Mouse (Mus musculus) A20 (cell line): ENCODE results near the gene Armc9.
A peak's percentile ranks its signal among the peaks of the same experiment; 100 is the strongest.

Source experiments
- DNase-seq: peaks from one replicate; pipeline ENCODE4 v3.0.0-alpha.2; 2011; ENCODE audit warnings: low read depth, low spot score

The Armc9 gene

DNA sequence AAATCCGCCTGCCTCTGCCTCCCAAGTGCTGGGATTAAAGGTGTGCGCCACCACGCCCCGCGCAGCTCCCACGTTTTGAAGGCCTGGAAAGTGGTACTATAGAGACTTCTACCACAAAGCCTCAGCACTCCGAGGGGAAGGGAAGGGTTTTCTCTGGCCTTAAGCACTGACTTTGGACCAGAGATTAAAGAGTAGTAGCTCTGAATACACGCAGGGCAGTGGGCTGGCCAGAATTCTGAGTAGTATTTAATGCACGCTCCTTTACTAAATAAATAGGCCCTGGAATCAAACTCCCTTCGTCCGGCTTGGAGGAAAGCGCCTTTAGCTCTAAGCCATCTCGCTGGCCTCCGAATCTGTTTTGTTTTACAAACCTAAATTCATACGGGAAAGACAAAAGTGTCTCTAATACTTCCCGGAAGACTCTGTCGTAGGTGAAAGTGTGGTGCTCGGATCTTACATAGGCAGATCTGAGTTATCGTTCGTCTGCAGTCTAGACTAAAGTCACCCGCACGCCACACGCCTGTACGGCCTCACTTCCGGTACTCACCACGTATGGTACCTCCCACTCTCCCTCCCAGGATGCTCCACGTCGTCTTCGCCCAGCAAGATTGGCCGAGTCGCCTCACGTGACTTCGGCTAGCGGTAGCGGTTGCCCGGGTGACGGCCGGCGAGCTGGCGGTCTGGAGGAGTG, at the start of gene Armc9:
Gene Armc9, plus strand, starts transcription at position 648 of the 691 bp plus-strand sequence.
- peak; percentile 97 for DNase-seq

DNA sequence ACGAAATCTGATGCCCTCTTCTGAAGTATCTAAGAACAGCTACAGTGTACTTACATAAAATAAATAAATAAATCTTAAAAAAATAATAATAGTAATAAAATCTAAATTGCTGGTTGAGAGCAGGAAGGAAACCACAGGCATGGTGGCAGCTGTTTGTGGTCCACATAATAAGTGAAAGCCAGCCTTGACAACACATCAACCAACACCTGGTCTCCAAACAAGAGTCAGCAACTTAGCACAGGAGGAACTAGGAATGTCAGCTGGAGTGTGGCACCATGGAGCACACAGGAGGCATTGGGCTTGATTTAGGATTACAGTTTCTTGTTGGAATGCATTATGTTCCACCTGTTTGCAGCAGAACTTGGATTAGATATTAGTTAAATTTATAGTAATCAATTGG, 49.5 kb upstream of the Armc9 start:
- no peak for DNase-seq

DNA sequence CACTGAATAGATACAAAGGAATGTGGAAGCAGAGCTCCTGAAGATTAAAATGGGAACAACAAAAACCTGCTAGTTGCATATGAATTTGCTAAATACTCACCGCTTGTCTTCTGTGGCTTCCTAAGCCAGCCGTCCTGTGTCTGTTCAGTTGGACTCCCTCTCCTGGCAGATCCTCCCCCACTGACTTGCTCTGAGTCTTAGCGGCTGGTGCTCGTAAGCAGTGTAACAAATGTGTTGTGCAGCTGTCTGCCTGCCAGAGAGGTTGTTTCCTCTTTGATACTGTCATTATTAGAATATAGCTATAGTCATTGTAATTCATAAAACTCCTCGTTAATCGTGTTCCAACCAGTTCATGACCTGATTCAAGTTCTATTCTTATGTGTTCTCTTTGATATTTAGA, 42.8 kb upstream of the Armc9 start, which contains the start of gene Htr2b:
Gene Htr2b, minus strand, starts transcription at position 192 of the 400 bp plus-strand sequence.
- DNase-seq = peak; percentile 10

DNA sequence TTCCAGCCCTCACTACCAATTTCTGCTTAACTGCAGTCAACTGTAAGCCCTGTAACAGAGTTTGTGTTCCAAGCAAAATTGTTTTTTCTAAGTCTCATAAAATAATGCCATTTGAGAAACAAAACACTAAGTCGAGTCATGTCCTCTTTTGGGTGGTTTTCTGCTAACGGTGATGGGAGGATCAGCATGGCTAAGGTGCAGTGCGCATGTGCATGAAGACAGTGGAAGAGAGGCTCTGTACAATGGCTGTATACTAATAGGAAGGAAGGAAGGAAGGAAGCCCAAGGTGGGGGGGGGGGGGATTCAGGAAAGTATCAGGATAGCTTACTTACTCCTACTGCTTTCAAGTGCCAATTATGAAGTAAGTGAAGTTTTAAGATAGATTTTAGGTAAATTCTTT, 40.4 kb upstream of the Armc9 start:
- no peak for DNase-seq

DNA sequence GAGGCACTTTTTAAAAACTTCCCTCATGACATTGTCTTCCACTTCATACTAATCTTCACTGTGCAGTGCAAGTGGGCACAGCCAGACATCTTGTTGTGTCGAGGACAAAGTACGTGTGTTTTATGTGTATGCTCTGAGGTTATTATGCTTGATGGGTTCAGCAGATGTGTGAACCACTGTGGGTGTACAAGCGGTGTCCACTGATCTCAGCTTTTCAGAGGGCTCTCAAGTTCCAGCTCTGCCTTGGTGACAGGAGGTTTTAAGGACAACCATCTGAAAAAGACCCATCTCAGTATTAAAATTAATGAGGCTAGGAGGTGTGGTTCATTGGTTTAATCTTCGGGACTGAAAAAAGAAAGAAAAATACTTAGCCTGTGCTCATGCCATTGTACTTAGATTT, 35.0 kb upstream of the Armc9 start:
- DNase-seq = no peak

DNA sequence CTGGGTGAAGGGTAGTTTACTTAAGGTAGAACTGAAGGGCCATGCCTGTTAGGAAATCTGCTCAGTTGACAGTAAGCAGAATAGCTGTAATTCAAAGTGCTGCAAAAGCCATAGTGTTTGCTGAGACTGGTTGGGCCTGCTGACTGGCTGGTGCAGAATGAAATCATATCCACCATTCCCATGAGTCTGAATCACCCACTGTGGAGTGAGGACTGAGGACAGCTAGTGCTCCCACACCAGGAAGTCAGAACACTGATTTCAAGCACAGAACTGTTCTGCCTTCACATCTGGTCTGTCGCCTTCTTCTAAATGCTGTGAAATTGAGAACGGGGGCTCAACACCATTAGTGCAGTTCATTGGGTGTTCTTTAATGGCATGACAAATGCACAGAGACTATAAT, 28.5 kb upstream of the Armc9 start:
- DNase-seq = no peak

DNA sequence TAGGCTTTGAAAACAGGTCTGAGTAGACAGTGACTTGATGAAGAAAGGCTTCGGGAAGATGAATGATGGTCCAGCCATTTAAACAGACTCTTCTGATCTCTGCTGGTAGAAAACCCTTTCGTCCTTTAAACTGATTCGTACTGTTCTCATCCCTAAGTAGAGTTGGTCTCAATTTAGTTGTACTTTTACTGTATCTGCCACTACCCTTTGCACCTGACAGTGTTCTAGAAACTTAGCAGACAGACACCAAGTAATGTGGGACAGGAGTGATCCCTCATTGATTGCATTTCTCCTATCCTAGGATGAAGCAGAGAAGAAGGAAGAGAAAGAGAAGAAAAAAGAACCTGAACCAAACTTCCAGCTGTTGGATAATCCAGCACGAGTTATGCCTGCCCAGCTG, 21.2 kb upstream of the Armc9 start, which contains the start of gene Gm21972:
Gene Gm21972, plus strand, starts transcription at position 301 of the 400 bp plus-strand sequence.
- no peak for DNase-seq

DNA sequence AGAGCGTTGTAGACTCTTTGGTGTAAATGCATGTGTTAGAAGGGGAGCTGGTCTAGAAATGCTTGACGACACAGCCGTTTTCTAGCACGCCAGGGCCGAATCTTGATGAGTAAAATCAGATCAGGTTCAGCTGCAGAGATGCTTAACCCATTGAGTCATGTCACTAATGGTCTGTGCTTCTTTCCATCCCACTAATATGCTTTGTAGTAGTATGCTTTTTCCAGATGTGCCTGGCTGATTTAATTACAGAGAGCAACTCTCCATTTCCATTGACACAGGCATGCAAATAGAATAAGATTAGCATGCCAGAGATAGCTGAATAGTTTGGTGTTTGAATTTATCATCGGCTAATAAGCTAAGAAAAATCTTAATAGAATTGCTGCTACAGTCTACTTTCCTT, 19.3 kb upstream of the Armc9 start:
- no peak for DNase-seq

DNA sequence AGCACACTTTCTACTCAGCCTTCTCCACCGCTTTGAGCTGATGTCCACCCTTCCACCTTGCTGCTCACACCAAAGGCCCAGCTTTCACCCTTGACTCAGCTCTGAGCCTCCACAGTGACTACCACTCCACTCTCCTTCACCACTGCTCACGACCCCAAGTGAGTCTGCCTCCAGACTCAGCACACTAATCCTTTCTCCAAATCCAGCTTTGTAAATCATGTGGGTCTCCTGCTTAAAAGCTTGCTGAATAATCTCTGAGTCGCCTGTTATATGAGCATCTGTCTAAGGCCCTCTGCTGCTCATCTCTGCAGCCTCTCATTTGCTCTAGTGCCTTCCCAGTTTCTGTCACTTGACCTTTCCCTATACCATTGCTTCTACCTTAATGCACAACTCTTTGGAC, 13.5 kb upstream of the Armc9 start:
- no peak for DNase-seq

DNA sequence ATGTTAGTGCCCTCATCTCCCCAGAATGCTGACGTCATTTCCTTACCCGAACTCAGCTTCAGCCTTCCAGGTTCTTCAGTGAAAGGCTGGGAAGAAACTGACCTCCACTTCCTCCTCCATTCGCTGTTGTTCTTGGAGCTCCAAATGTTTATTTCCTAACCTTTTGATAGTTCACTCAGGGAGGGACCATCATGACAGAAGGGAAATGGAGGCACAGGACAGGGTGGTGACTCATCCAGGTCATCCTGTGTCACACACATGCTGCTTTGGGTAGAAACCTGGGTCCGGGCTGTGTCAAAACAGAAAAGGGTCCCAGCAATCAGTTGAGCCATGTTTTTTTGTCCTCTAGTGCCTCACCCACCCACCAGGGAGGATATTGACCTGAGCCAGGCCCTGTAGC, 11.4 kb upstream of the Armc9 start:
- no peak for DNase-seq

DNA sequence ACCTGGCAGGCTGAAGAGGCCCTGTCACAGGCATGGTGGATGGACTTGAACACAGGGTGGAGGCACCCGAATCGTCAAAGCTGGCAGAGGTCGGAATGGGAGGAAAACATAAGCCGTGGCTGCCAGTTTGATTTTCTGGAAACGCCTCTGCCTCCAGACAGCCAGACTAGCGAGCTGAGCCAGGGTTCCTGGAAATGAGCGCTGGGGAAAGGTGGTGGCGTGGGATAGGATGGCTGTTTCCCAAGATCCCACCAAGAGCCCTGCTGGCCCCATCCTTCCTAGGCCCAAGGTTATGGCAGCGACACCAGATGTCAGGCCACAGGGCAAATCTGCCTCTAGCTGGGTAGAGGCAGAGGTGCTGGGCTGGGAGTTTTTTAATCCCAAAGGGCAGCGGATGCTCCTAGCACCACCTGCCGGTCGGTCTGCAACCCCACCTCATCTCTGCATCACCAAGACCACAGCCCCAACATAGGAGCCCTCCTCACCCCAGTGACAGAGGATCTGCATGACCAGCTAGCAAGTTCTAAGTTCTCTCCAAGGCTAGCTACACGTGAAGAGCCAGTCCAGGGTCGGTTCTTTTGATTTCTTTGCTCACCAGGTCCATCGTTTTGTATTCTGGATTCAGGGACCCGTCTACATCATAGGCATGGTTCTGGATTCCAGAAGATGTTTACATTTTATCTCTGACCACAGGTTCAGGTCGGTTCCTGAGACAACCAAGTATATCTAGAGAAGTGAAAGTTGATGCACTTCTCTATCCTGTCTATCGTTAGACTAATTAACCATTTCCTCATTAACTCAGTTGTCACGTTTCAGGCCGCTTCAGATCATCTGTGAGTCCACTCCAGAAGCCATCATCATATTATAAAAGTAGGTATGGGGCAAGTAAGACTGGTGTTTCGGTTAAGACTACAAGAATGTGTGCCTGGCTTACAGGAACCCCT, 10.3 kb upstream of the Armc9 start:
- peak; percentile 82 for DNase-seq

DNA sequence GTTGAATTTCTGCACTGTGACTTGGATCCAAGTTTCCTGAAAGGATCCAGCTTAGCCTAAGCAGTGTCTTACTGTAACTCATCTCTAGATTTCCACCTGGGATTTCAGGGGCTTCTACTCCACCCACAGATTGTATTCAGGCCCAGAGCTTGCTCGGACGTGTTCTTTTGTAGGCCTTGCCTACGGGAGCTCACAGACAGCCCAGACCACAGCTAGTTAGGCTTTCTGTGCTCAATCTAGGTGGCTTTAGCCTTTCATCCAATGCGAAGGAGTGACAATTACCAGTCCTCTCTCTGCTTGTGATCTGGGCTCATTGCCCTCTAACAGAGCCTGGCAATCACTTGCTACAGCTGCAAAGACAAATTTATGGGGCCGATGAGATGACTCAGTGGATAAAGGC, 8.3 kb upstream of the Armc9 start:
- DNase-seq = no peak

DNA sequence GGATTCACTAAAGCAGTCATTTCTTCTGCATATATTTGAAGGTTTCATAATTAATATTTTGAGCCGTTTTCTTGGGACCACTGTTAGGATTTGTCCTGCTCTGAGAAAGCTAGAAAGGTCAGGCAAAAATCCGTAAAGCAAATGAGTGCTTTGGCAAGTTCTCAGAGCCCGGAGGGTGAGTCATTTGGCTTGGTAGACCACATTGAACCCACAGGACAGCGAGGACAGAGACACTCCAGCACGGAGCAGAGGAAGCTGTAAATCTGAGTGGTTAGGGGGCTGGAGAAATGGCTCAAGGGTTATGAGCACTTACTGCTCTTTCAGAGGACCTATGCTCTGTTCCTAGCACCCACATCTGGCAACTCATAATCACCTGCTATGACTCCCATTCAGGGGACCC, 7.0 kb upstream of the Armc9 start:
- no peak for DNase-seq

DNA sequence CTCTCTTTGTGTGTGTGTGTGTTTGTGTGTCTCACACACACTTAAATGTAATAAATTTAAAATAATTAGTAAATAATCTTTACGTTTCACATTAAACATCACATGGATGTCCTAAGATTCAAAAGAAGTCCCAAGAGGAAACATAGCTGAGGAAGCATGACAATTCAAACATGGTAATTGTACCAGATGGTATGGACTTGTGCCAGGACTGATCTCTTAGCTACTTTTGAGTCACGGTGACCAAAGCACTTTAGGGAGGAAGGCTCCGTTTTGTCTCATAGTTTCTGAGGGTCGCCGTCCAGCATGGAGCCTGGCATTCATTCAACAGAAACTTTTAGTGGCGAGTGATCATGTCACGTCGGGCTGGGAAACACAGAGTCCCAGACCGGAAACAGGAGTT, 6.4 kb upstream of the Armc9 start:
- DNase-seq = no peak

DNA sequence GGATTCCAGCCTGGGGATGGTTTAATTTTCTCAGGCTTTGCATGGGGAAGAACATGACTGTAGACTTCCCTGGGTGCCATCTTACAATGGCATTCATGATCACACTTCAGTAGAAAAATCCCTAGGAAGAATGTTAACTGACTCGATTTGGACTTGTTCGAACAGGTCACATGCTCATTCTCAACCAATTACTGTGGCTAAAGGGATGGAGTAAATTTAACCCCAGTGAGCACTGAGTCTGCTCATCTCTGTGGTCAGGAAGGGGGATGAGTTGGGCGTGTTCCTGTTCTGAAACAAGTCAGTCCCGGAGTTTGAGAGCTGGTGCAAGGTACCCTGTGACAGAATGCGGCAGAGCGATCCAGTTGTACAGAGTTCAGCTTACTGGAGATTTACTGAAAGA, 3.7 kb upstream of the Armc9 start:
- no peak for DNase-seq

DNA sequence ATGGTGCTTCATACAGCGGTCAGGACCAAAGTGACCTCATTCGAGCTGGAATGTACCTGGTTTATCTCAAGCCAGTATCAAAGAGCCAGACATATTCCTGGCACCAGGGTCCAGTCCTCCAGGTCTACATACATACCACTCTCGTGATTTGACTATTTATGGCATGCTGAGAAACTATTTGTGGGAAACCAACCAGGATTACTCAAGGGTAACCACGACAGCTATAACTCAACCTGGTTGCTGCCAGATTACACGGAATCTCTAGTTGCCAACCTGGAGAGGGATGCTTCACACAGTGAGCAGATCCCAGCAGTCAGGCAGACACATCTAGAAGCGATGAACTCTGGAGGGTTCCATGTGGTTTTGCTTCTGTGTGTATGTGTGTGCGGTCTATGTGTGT, 3.2 kb upstream of the Armc9 start:
- no peak for DNase-seq

DNA sequence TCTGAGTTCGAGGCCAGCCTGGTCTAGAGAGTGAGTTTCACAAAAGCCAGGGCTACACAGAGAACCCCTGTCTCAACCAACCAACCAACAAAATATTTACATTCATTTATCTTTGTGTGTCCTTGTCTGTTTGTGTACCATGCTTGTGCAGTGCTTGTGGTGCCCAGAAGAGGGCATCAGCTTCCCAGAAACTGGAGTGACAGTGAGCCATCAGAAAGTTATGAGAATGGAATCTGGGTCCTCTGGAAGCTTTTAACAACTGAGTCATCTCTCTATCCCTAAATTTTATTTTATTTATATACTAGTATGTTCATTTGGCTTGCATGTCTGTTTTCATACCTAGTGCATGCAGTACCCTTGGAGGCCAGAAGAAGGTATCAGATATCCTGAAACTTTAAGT, 2.0 kb upstream of the Armc9 start:
- peak; percentile 55 for DNase-seq

DNA sequence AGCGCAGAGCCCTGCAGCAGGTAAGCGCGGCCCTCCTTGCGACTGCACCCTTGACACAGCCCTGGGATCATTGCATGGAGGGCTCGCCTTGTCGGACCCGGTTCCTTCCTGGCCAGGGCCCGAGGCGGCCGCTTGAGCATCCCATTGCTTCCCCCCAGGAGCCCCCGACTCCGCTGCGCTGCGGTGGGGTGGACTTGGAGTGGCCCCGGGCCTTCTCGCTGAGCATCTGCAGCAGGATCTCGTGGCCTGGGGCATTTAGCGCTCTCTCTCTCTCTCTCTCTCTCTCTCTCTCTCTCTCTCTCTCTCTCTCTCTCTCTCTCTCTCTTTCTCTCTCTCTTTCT, 214 bp downstream of the Armc9 start:
- no peak for DNase-seq

DNA sequence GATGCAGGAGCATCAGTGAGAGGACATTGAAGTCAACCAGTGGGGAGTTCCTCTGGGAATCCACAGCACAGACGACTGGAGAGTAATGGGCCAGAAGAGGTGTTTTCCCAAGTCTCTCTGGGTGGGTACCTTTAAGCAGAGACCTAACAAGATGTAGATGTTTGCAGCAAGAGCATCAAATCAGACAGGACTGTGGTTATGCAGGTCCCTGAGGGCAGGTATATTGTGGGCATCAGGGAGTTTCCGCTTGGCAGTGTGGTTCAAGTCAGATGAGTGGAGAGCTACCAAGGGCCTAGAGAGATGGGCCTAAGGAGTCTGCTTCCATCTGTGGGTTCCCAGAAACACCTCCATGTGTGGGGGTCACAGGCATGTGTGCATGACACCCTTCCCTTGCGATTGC, 1.5 kb downstream of the Armc9 start:
- no peak for DNase-seq

DNA sequence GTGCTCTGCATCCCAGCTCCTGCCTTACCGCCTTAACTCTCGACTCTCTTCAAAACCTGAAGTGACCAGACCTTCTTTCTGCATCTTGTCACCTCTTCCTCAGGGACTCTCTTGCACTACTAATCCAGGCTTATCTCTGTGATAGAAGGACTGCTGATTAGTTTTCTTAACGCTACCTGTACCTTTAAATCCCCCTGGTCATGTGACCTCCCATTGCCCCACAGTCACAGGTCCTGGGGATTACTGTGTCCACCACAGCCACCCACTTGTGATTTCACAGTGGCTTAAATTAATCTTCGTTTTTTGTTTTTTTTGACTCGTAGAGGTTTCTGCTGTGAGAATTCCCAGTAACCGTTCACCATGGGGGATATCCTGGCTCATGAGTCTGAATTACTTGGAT, 2.0 kb downstream of the Armc9 start:
- DNase-seq = no peak

DNA sequence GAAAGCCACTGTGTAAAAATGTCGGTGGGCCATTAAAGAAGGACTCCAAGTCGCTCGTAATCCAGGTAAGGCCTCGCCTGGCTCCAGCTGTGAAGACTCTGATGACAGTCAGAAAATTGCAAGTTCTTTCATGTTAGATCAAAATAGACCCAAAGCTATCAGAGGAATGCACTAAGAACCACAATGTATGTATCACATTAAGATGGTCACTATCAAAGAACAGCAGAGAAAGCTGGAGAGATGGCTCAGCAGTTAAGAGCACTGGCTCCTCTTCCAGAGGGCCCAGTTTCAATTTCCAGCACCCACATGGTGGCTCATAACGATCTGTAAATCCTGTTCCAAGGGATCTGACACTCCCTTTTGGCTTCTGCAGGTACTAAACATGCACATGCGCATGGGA, 5.5 kb downstream of the Armc9 start:
- DNase-seq = no peak

DNA sequence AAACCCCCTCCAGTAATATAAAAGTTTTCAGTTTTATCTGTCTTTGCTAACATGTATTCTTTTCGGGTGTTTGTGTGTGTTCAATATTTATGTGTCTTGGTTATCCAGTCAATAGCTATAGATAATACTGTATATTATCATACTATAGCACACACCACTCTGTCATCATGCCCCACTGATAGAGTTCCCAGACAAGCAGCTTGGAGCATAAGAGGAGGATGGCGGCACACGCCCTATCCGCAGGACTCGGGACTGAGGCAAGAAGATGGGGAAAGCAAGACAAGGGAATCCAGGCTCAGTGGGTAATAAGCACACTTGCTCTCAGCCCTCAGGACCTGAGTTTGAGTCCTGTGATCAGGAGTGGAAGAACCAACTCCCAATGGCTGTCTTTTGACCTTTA, 5.9 kb downstream of the Armc9 start:
- DNase-seq = no peak

DNA sequence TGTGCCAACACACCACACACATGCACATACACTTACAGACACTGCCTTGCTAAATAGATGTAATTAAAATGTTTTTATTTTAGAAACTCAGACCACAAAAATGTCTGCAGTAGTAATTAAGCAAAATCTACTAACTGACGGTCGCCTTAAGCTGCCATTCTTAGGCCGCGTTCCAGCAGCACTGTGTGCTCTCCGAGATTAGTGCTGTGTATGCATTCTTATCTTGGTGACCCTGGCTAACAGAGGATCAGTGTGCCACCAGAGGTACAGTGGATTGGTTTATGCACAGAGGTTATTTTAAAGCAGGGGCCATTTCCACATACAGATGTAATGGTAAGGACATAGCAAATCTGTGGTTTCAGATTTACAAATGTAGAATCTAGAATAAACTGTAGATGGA, 6.5 kb downstream of the Armc9 start:
- no peak for DNase-seq
